Mouse (Mus musculus) cortical plate, adult 2 months (tissue): ENCODE data around the gene Iqck.

Experiments
- CTCF ChIP-seq: fragments of 200-500 bp; IDR thresholded peaks from 2 replicates; pipeline ENCODE4 v1.5.1; 2011; ENCODE audit warnings: mild to moderate bottlenecking, control low read depth, low read length; ENCODE audit not compliant: insufficient read depth; ENCODE audit errors: extremely low read depth
- POLR2A ChIP-seq: fragments of 200-500 bp; IDR thresholded peaks from 2 replicates; pipeline ENCODE4 v1.6.1; 2011; ENCODE audit warnings: mild to moderate bottlenecking, low read length, control low read depth; ENCODE audit not compliant: insufficient read depth; ENCODE audit errors: extremely low read depth

GRCm38 (mm10) chr7:118976414-118977166 is 121.0 kb downstream of the Iqck start:
- no peak for TF ChIP-seq CTCF
- no peak for TF ChIP-seq POLR2A
